Mouse (Mus musculus) layer of hippocampus, postnatal 10 days (tissue): Measurements from ENCODE around the gene Cdkn1b. TPM values are rescaled to one million over a fixed set of nuclear protein-coding genes. Genes with fewer than 3 reads are reported as not detected.

Experiments used
- DNase-seq, 2 experiments: peaks; one replicate each; pipeline ENCODE4 v3.0.0; 2021; ENCODE audit warnings: low spot score in 2 of 2
- total RNA-seq, 2 experiments: library from RNA; stranded (reverse); gene quantifications; 2 replicates each; pipeline ENCODE4 v1.2.3; 2021

Gene Cdkn1b
- total RNA-seq, 2 experiments from 2014 or later = 54.2 to 58.4 TPM

- DNase-seq = no peak
These were observed 16.8 kb upstream of the Cdkn1b start for GRCm38 (mm10) chr6:134903368-134903767.

GRCm38 (mm10) chr6:134903891-134904884 is 16.0 kb upstream of the Cdkn1b start:
- DNase-seq = no peak

- no peak for DNase-seq
These were observed 14.4 kb upstream of the Cdkn1b start for GRCm38 (mm10) chr6:134905811-134906210.

- no peak for DNase-seq
These were observed 5.7 kb upstream of the Cdkn1b start for GRCm38 (mm10) chr6:134914523-134914922.

- no peak for DNase-seq
These were observed 3.6 kb upstream of the Cdkn1b start for GRCm38 (mm10) chr6:134916641-134917040.

- DNase-seq = peak in 1 of 2 experiments; percentile 48
These were observed 3.1 kb upstream of the Cdkn1b start for GRCm38 (mm10) chr6:134917087-134917486.

- DNase-seq = no peak
These were observed 1.4 kb upstream of the Cdkn1b start for GRCm38 (mm10) chr6:134918769-134919168.

- no peak for DNase-seq
These were observed 551 bp upstream of the Cdkn1b start for GRCm38 (mm10) chr6:134919511-134920189.

- DNase-seq = peak; percentile 47 to 67
These were observed 953 bp downstream of the Cdkn1b start for GRCm38 (mm10) chr6:134921014-134921694.

- no peak for DNase-seq
These were observed 1.7 kb downstream of the Cdkn1b start for GRCm38 (mm10) chr6:134921695-134922510.

GRCm38 (mm10) chr6:134922511-134923195 is 2.5 kb downstream of the Cdkn1b start:
- no peak for DNase-seq

- DNase-seq = no peak
These were observed 3.5 kb downstream of the Cdkn1b start for GRCm38 (mm10) chr6:134923670-134924069.

GRCm38 (mm10) chr6:134924262-134924661 is 4.1 kb downstream of the Cdkn1b start:
- no peak for DNase-seq

- no peak for DNase-seq
These were observed 5.6 kb downstream of the Cdkn1b start for GRCm38 (mm10) chr6:134925673-134926337.

GRCm38 (mm10) chr6:134926338-134926705 is 6.1 kb downstream of the Cdkn1b start:
- DNase-seq = no peak

- DNase-seq = peak; percentile 68 to 75
These were observed 6.8 kb downstream of the Cdkn1b start for GRCm38 (mm10) chr6:134926803-134927594.

- no peak for DNase-seq
These were observed 7.4 kb downstream of the Cdkn1b start for GRCm38 (mm10) chr6:134927595-134928095.

- peak; percentile 66 to 73 for DNase-seq
These were observed 8.1 kb downstream of the Cdkn1b start for GRCm38 (mm10) chr6:134928096-134928888.
